In genomic region chr5:115428831-115429358, GRCm38 (mm10) we compare ENCODE assay signal across 9 mouse cellular contexts. TPM values are rescaled to one million over a fixed set of nuclear protein-coding genes. Genes with fewer than 3 reads are reported as not detected.
DNase-seq lines count a peak whose midpoint lies in the region; ATAC-seq and TF ChIP-seq lines count a peak whose summit lies in the region.
"Had no signal": no experiment of that assay in that cellular context is flagged by ENCODE, and none has a peak within 500 bp of the region (broad histone marks: within the 10 kb centered on the region; RNA-seq: fewer than 3 reads in every experiment).

No protein-coding gene starts in this region.

- H3K27ac ChIP-seq in heart, postnatal 0 days (ENCODE audit: low read depth): no peak overlapping the region
- no peak overlapping the region for H3K27ac ChIP-seq in brown adipose tissue, adult 24 weeks (replicated peaks; ENCODE audit: low read depth, low read length)
- peak overlapping the region; percentile 100 for H3K27ac ChIP-seq in hindbrain, embryonic 14.5 days
- H3K27ac ChIP-seq in midbrain, embryonic 13.5 days: peak overlapping the region; percentile 100

- TF ChIP-seq CTCF in heart, postnatal 0 days (IDR thresholded peaks at IDR 0.05; ENCODE audit: low read depth): no peak

- peak overlapping the region; percentile 93 for H3K4me2 ChIP-seq in heart, postnatal 0 days (ENCODE audit: low read depth, low read length)
- peak overlapping the region; percentile 83 for H3K4me2 ChIP-seq in hindbrain, embryonic 14.5 days (replicated peaks)
- peak overlapping the region; percentile 96 for H3K4me2 ChIP-seq in midbrain, embryonic 13.5 days (replicated peaks)

- 2% methylated on average over 18 of the region's 20 CpGs for WGBS in heart, postnatal 0 days
- WGBS in hindbrain, embryonic 14.5 days: under 1% methylated on average over 20 of the region's 20 CpGs
- 1% methylated on average over 20 of the region's 20 CpGs for WGBS in midbrain, embryonic 13.5 days

- intact Hi-C loops in heart, postnatal 36 days (cut with DNase I): no loop called here
- intact Hi-C loops in gastrocnemius, postnatal 36 days (cut with DNase I): no loop called here

- DNase-seq in heart, postnatal 0 days (ENCODE audit: low spot score): no peak
- DNase-seq in heart, postnatal 36 days: no peak
- no peak for DNase-seq in hindbrain, embryonic 14.5 days (ENCODE audit: low spot score)
- no peak for DNase-seq in gastrocnemius, postnatal 36 days
- no peak for DNase-seq in frontal cortex, adult 2 months (ENCODE audit: extremely low spot score in 1 of 2, low spot score in 1 of 2)
- DNase-seq in lung, postnatal 25 days (ENCODE audit: low spot score): no peak

- no peaks in the 10 kb centered on the region for H3K9me3 ChIP-seq in heart, postnatal 0 days (replicated peaks; ENCODE audit: control insufficient read depth, low read length)
- H3K9me3 ChIP-seq in hindbrain, embryonic 14.5 days (ENCODE audit: control insufficient read depth, low read length): no peaks in the 10 kb centered on the region
- no peaks in the 10 kb centered on the region for H3K9me3 ChIP-seq in midbrain, embryonic 13.5 days

- H3K4me1 ChIP-seq in heart, postnatal 0 days (ENCODE audit: control insufficient read depth, insufficient read depth): no peaks in the 10 kb centered on the region; the same call in 1 of the 2 replicates
- H3K4me1 ChIP-seq in brown adipose tissue, adult 24 weeks (ENCODE audit: control insufficient read depth, insufficient read depth, insufficient read length, low read length): no peaks in the 10 kb centered on the region
- peaks cover 41% of the 10 kb centered on the region for H3K4me1 ChIP-seq in hindbrain, embryonic 14.5 days (replicated peaks; ENCODE audit: control insufficient read depth, insufficient read depth, low read length)
- peaks cover 53% of the 10 kb centered on the region for H3K4me1 ChIP-seq in midbrain, embryonic 13.5 days (replicated peaks)

- ATAC-seq in heart, postnatal 0 days (ENCODE audit: insufficient read depth, low read depth): no peak
- no peak for ATAC-seq in hindbrain, embryonic 14.5 days (ENCODE audit: low FRiP score)
- no peak; the same call in 1 of the 2 replicates for ATAC-seq in midbrain, embryonic 13.5 days

- TF ChIP-seq EP300 in heart, postnatal 0 days (IDR thresholded peaks at IDR 0.05; ENCODE audit: low read depth): no peak

- peak overlapping the region; percentile 66 for H3K9ac ChIP-seq in heart, postnatal 0 days (replicated peaks; ENCODE audit: low read depth, low read length)
- H3K9ac ChIP-seq in hindbrain, embryonic 14.5 days: peak overlapping the region; percentile 100
- peak overlapping the region; percentile 100 for H3K9ac ChIP-seq in midbrain, embryonic 13.5 days (replicated peaks)

- H3K36me3 ChIP-seq in heart, postnatal 0 days (replicated peaks; ENCODE audit: control insufficient read depth, insufficient read depth, low read length): no peaks in the 10 kb centered on the region
- H3K36me3 ChIP-seq in hindbrain, embryonic 14.5 days (replicated peaks; ENCODE audit: control insufficient read depth, insufficient read depth): peaks cover 17% of the 10 kb centered on the region
- peaks cover 7% of the 10 kb centered on the region for H3K36me3 ChIP-seq in midbrain, embryonic 13.5 days
- H3K36me3 ChIP-seq: G1E had no signal

- H3K27me3 ChIP-seq in heart, postnatal 0 days (ENCODE audit: control insufficient read depth, insufficient read depth, low read length): peaks cover 51% of the 10 kb centered on the region
- H3K27me3 ChIP-seq in hindbrain, embryonic 14.5 days (ENCODE audit: control insufficient read depth, insufficient read depth, low read length): no peaks in the 10 kb centered on the region
- H3K27me3 ChIP-seq in midbrain, embryonic 13.5 days: no peaks in the 10 kb centered on the region

- H3K4me3 ChIP-seq in heart, postnatal 0 days (ENCODE audit: low read depth, low read length): peak overlapping the region; percentile 70
- H3K4me3 ChIP-seq in brown adipose tissue, adult 24 weeks (ENCODE audit: insufficient read depth, low read depth, low read length): peak overlapping the region; percentile 36
- peak overlapping the region; percentile 98 for H3K4me3 ChIP-seq in hindbrain, embryonic 14.5 days (replicated peaks; ENCODE audit: low read length)
- H3K4me3 ChIP-seq in midbrain, embryonic 13.5 days (replicated peaks): peak overlapping the region; percentile 99

RNA-seq across cellular contexts. Expression of gene Msi1, which starts 0.5 kb away (rescaled TPM):
- 2.5 and 5.6 TPM in 2 replicates for total RNA-seq in heart, postnatal 0 days (2014; rRNA removed; ENCODE audit: low replicate concordance)
- polyA plus RNA-seq in heart, postnatal 0 days (2015; fragmentation: Nextera tagmentation; extraction: Ambion mirVana): 0.99 and 1.1 TPM in 2 replicates
- total RNA-seq in heart, postnatal 36 days (2021): 1 to 10 TPM in 1 of 2 experiments, under 1 TPM in 1; 0.92 to 1.2 TPM
- 1.1 TPM in 1 of 2 replicates, not detected in the other for polyA plus RNA-seq in brown adipose tissue, adult 24 weeks (2012; ENCODE audit: insufficient read depth, insufficient read length, missing spikeins)
- 59.6 and 60.2 TPM in 2 replicates for polyA plus RNA-seq in hindbrain, embryonic 14.5 days (2014; fragmentation: Nextera tagmentation; extraction: Ambion mirVana)
- polyA plus RNA-seq in midbrain, embryonic 13.5 days (2015; fragmentation: Nextera tagmentation; extraction: Ambion mirVana): 112 and 133 TPM in 2 replicates
- under 1 TPM; 0.36 to 0.49 TPM for total RNA-seq in gastrocnemius, postnatal 36 days (2021)
- 58.3 and 61.5 TPM in 2 replicates for polyA plus RNA-seq in frontal cortex, adult 2 months (2012; rRNA removed)

RNA-seq across cellular contexts. Expression of gene Pla2g1b, which starts 37.2 kb away (rescaled TPM):
- not detected in 2 replicates for total RNA-seq in heart, postnatal 0 days (2014; rRNA removed; ENCODE audit: low replicate concordance)
- not detected in 2 replicates for polyA plus RNA-seq in heart, postnatal 0 days (2015; fragmentation: Nextera tagmentation; extraction: Ambion mirVana)
- total RNA-seq in heart, postnatal 36 days (2021): not detected
- polyA plus RNA-seq in brown adipose tissue, adult 24 weeks (2012; ENCODE audit: insufficient read depth, insufficient read length, missing spikeins): not detected in 2 replicates
- 0.67 TPM in 1 of 2 replicates, not detected in the other for polyA plus RNA-seq in hindbrain, embryonic 14.5 days (2014; fragmentation: Nextera tagmentation; extraction: Ambion mirVana)
- not detected in 2 replicates for polyA plus RNA-seq in midbrain, embryonic 13.5 days (2015; fragmentation: Nextera tagmentation; extraction: Ambion mirVana)
- total RNA-seq in gastrocnemius, postnatal 36 days (2021): not detected
- polyA plus RNA-seq in frontal cortex, adult 2 months (2012; rRNA removed): not detected in 2 replicates
- total RNA-seq: G1E had no signal

RNA-seq across cellular contexts. Expression of gene Sirt4, which starts 55.6 kb away (rescaled TPM):
- 13.8 and 29.0 TPM in 2 replicates for total RNA-seq in heart, postnatal 0 days (2014; rRNA removed; ENCODE audit: low replicate concordance)
- 14.5 and 15.4 TPM in 2 replicates for polyA plus RNA-seq in heart, postnatal 0 days (2015; fragmentation: Nextera tagmentation; extraction: Ambion mirVana)
- total RNA-seq in heart, postnatal 36 days (2021): 10 to 100 TPM; 17.9 to 18.1 TPM
- polyA plus RNA-seq in brown adipose tissue, adult 24 weeks (2012; ENCODE audit: insufficient read depth, insufficient read length, missing spikeins): 11.4 and 18.4 TPM in 2 replicates
- 19.1 and 20.3 TPM in 2 replicates for polyA plus RNA-seq in hindbrain, embryonic 14.5 days (2014; fragmentation: Nextera tagmentation; extraction: Ambion mirVana)
- polyA plus RNA-seq in midbrain, embryonic 13.5 days (2015; fragmentation: Nextera tagmentation; extraction: Ambion mirVana): 26.1 and 28.7 TPM in 2 replicates
- 10 to 100 TPM; 11.2 to 12.2 TPM for total RNA-seq in gastrocnemius, postnatal 36 days (2021)
- polyA plus RNA-seq in frontal cortex, adult 2 months (2012; rRNA removed): 86.3 and 86.5 TPM in 2 replicates

Comparison
In these comparisons a context has a peak if more than half of its experiments do, and no peak if none do; other contexts are left out.
1. H3K27ac ChIP-seq: peak in hindbrain, embryonic 14.5 days (single experiment) and midbrain, embryonic 13.5 days (single experiment); none in heart, postnatal 0 days (single experiment) and brown adipose tissue, adult 24 weeks (single experiment).
2. H3K4me3 ChIP-seq: peak in every context shown above with its lines; median percentile 99 in midbrain, embryonic 13.5 days; 98 in hindbrain, embryonic 14.5 days; 70 in heart, postnatal 0 days; 36 in brown adipose tissue, adult 24 weeks.
3. RNA of gene Msi1, which starts 0.5 kb away (polyA plus RNA-seq): 112 to 133 TPM in midbrain, embryonic 13.5 days, 59.6 to 60.2 TPM in hindbrain, embryonic 14.5 days and 58.3 to 61.5 TPM in frontal cortex, adult 2 months; 1.1 TPM in brown adipose tissue, adult 24 weeks and 0.99 to 1.1 TPM in heart, postnatal 0 days; every median in the first group is over 10 times any median in the second.
4. Peak in every context shown above with its lines, with median percentiles within 50 percentile points of each other: H3K4me2 ChIP-seq and H3K9ac ChIP-seq.